Mouse (Mus musculus) neural tube, embryonic 14.5 days (tissue): ENCODE results near the gene Ubac2. TPM values are rescaled to one million over a fixed set of nuclear protein-coding genes. Genes with fewer than 3 reads are reported as not detected.

ENCODE experiments used
- ATAC-seq: fragments of 200-750 bp; cut with Nextera tagmentation; 2 replicates; pipeline ENCODE4 v1.8.0; 2017; ENCODE audit warnings: low read depth, mild to moderate bottlenecking, moderate TSS enrichment, moderate library complexity
- H3K27ac ChIP-seq: fragments of 300-500 bp; sonication (generic); 2 replicates; pipeline ENCODE4 v1.5.1; 2014; ENCODE audit warnings: low read depth, mild to moderate bottlenecking, control low read depth, low read length, moderate library complexity, mixed read lengths
- H3K27me3 ChIP-seq: fragments of 300-500 bp; sonication (generic); 2 replicates; pipeline ENCODE4 v1.6.1; 2014; ENCODE audit warnings: low read length; ENCODE audit not compliant: control insufficient read depth, insufficient read depth
- H3K36me3 ChIP-seq: fragments of 300-500 bp; sonication (generic); 2 replicates; pipeline ENCODE4 v1.6.1; 2014; ENCODE audit warnings: low read length, mixed read lengths; ENCODE audit not compliant: control insufficient read depth, insufficient read depth
- H3K4me1 ChIP-seq: fragments of 300-500 bp; sonication (generic); 2 replicates; pipeline ENCODE4 v1.6.1; 2014; ENCODE audit warnings: low read length; ENCODE audit not compliant: control insufficient read depth, insufficient read depth
- H3K4me2 ChIP-seq: fragments of 300-500 bp; sonication (generic); 2 replicates; pipeline ENCODE4 v1.6.1; 2014; ENCODE audit warnings: mild to moderate bottlenecking, low read depth, low read length, control low read depth
- H3K4me3 ChIP-seq: fragments of 300-500 bp; sonication (generic); 2 replicates; pipeline ENCODE4 v1.5.1; 2014; ENCODE audit warnings: low read depth, low read length, control low read depth, mixed read lengths
- H3K9ac ChIP-seq: fragments of 300-500 bp; sonication (generic); replicated peaks from 2 replicates; pipeline ENCODE4 v1.6.1; 2014; ENCODE audit warnings: low read depth, mild to moderate bottlenecking, control low read depth, low read length, mixed read lengths
- H3K9me3 ChIP-seq: fragments of 300-500 bp; sonication (generic); 2 replicates; pipeline ENCODE4 v1.6.1; 2016; ENCODE audit warnings: low read length; ENCODE audit not compliant: control insufficient read depth
- WGBS: fragments of 180-500 bp; shearing (Covaris S2); extraction: QIAGEN DNeasy Blood & Tissue Kit; methylation state at CpG from one replicate; pipeline ENCODE4 v1.1.7; 2014; 5-methylcytosine and 5-hydroxymethylcytosine counted together
- polyA plus RNA-seq: library from polyadenylated mRNA; unstranded; fragments of >200 nt; fragmentation: Nextera tagmentation; extraction: Ambion mirVana; gene quantifications from 2 replicates; pipeline ENCODE4 v1.2.1, GENCODE M21; 2014

The Ubac2 gene
- polyA plus RNA-seq, 1 experiment from 2014 or later = 48.7 TPM

GRCm38 (mm10) chr14:122008261-122008660 lies 129.8 kb downstream of the Ubac2 start:
- Histone ChIP-seq H3K27me3 (no peaks in the 10 kb centered on the region), H3K27ac (no peak overlapping the region), H3K4me1 (no peaks in the 10 kb centered on the region), H3K4me2 (no peak overlapping the region), H3K9me3 (no peaks in the 10 kb centered on the region), H3K36me3 (peaks cover 4% of the 10 kb centered on the region; the same call in 1 of the 2 replicates), H3K9ac (no peak overlapping the region), H3K4me3 (no peak overlapping the region)
- no peak for ATAC-seq
- WGBS = 90% methylated on average over 4 of the region's 4 CpGs

GRCm38 (mm10) chr14:122009502-122009901 lies 131.1 kb downstream of the Ubac2 start:
- peaks cover 4% of the 10 kb centered on the region; the same call in 1 of the 2 replicates for H3K36me3 ChIP-seq
- no peak overlapping the region for H3K4me2 ChIP-seq
- no peak for ATAC-seq
- no peaks in the 10 kb centered on the region for H3K27me3 ChIP-seq
- H3K27ac ChIP-seq = no peak overlapping the region
- 91% methylated on average over 13 of the region's 13 CpGs for WGBS
- no peak overlapping the region for H3K4me3 ChIP-seq
- H3K9ac ChIP-seq = no peak overlapping the region
- H3K9me3 ChIP-seq = no peaks in the 10 kb centered on the region
- no peaks in the 10 kb centered on the region for H3K4me1 ChIP-seq

GRCm38 (mm10) chr14:122010301-122010700 lies 131.9 kb downstream of the Ubac2 start:
- Histone ChIP-seq H3K27me3 (no peaks in the 10 kb centered on the region), H3K4me1 (no peaks in the 10 kb centered on the region), H3K9ac (no peak overlapping the region), H3K9me3 (no peaks in the 10 kb centered on the region), H3K27ac (no peak overlapping the region), H3K4me3 (no peak overlapping the region), H3K4me2 (no peak overlapping the region), H3K36me3 (peaks cover 4% of the 10 kb centered on the region; the same call in 1 of the 2 replicates)
- no peak for ATAC-seq
- 78% methylated on average over 7 of the region's 7 CpGs for WGBS

- H3K27me3 ChIP-seq = no peaks in the 10 kb centered on the region
- 95% methylated on average over 8 of the region's 8 CpGs for WGBS
- no peak overlapping the region for H3K4me2 ChIP-seq
- no peaks in the 10 kb centered on the region for H3K4me1 ChIP-seq
- no peak overlapping the region for H3K9ac ChIP-seq
- H3K36me3 ChIP-seq = peaks cover 4% of the 10 kb centered on the region; the same call in 1 of the 2 replicates
- no peaks in the 10 kb centered on the region for H3K9me3 ChIP-seq
- H3K27ac ChIP-seq = no peak overlapping the region
- no peak overlapping the region for H3K4me3 ChIP-seq
- no peak for ATAC-seq
Measured at GRCm38 (mm10) chr14:122011768-122012167, 133.3 kb downstream of the Ubac2 start.

GRCm38 (mm10) chr14:122012193-122012592 lies 133.8 kb downstream of the Ubac2 start:
- Histone ChIP-seq H3K4me1 (no peaks in the 10 kb centered on the region), H3K27me3 (no peaks in the 10 kb centered on the region), H3K4me2 (no peak overlapping the region), H3K9me3 (no peaks in the 10 kb centered on the region), H3K27ac (no peak overlapping the region), H3K9ac (no peak overlapping the region), H3K36me3 (peaks cover 4% of the 10 kb centered on the region; the same call in 1 of the 2 replicates), H3K4me3 (no peak overlapping the region)
- 82% methylated on average over 5 of the region's 5 CpGs for WGBS
- no peak; the same call in 1 of the 2 replicates for ATAC-seq

DNA sequence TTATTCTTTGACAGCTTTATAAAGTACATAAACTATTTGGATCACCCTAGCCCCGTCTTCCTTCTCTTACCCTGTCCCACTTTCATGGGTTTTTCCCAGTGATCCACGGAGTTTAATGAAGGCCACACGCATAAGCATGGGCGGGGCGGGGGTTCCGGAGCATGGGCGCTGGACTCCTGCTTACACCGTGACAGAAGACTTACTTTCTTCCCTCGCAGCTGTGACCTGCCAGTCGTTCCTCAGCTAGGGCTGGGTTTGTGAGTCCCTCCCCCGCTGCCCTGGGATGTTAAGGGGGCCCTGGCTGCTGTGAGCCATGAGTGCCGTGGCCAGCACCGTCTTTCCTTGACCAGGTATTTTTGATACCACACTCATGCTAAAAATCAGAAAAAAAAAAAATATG lies 134.4 kb downstream of the Ubac2 start:
- no peaks in the 10 kb centered on the region for H3K27me3 ChIP-seq
- WGBS = 83% methylated on average over 13 of the region's 13 CpGs
- H3K4me3 ChIP-seq = no peak overlapping the region
- ATAC-seq = no peak
- peaks cover 4% of the 10 kb centered on the region; the same call in 1 of the 2 replicates for H3K36me3 ChIP-seq
- H3K27ac ChIP-seq = no peak overlapping the region
- no peak overlapping the region for H3K9ac ChIP-seq
- H3K9me3 ChIP-seq = no peaks in the 10 kb centered on the region
- H3K4me2 ChIP-seq = no peak overlapping the region
- H3K4me1 ChIP-seq = no peaks in the 10 kb centered on the region

DNA sequence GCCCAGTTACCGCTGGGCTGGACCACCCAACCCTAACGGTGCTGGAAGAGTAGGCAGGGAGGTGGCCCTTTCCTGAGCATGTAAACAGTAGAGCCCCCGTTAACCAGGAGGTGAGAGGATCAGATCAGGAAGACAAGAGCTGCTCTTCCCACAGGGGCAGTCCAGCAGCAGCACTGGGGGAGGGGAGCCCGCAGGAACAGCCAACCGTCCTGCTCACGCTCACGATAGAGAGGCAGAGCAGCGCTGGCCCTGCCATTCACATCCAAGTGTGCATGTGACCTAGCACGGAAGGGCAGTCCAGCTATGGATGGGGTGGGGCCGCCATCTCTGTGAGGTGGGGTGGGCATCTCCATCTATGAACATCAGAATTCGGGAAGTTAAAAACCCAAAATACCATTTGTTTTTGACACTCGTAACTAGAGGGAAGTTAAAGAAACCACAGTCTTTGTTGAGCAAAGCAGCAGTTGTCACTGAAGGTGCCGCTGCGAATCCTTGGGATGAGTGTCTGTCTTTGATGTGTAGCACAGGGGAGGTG lies 135.1 kb downstream of the Ubac2 start:
- H3K4me2 ChIP-seq = no peak overlapping the region
- H3K4me1 ChIP-seq = no peaks in the 10 kb centered on the region
- peaks cover 4% of the 10 kb centered on the region; the same call in 1 of the 2 replicates for H3K36me3 ChIP-seq
- H3K4me3 ChIP-seq = no peak overlapping the region
- H3K9me3 ChIP-seq = no peaks in the 10 kb centered on the region
- no peak overlapping the region for H3K27ac ChIP-seq
- 86% methylated on average over 14 of the region's 14 CpGs for WGBS
- ATAC-seq = no peak
- H3K9ac ChIP-seq = no peak overlapping the region
- H3K27me3 ChIP-seq = no peaks in the 10 kb centered on the region

GRCm38 (mm10) chr14:122017958-122018357 lies 139.5 kb downstream of the Ubac2 start:
- no peaks in the 10 kb centered on the region for H3K27me3 ChIP-seq
- no peak for ATAC-seq
- no peaks in the 10 kb centered on the region for H3K9me3 ChIP-seq
- H3K9ac ChIP-seq = no peak overlapping the region
- WGBS = 91% methylated on average over 2 of the region's 2 CpGs
- H3K27ac ChIP-seq = no peak overlapping the region
- H3K4me3 ChIP-seq = no peak overlapping the region
- no peaks in the 10 kb centered on the region for H3K4me1 ChIP-seq
- H3K36me3 ChIP-seq = peaks cover 3% of the 10 kb centered on the region; the same call in 1 of the 2 replicates
- H3K4me2 ChIP-seq = no peak overlapping the region

DNA sequence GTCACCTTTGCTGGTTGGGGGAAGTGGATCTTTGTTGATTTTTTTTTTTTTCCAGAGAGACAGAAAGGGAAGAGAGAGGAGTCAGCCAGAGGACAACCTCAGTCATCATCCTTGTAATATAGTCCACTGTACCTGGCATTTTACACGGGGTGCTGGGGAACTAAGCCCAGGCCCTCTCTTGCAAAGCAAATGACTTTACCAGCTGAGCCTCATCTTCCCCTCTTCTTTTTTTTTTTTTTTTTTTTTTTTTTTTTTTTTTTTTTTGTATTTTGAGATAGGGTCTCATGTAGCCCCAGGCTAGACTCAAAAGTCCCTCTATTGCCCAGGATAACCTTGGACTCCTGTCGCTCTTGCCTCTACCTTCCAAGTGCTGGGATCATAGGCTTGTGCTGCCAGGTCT lies 141.0 kb downstream of the Ubac2 start:
- H3K36me3 ChIP-seq = peaks cover 3% of the 10 kb centered on the region; the same call in 1 of the 2 replicates

More for the DNA sequence above, 141.0 kb downstream of the Ubac2 start:
- H3K27me3 ChIP-seq = no peaks in the 10 kb centered on the region
- no peak overlapping the region for H3K9ac ChIP-seq
- no peaks in the 10 kb centered on the region for H3K9me3 ChIP-seq
- 93% methylated on average over 2 of the region's 2 CpGs for WGBS
- no peaks in the 10 kb centered on the region for H3K4me1 ChIP-seq
- no peak overlapping the region for H3K4me2 ChIP-seq
- ATAC-seq = no peak
- no peak overlapping the region for H3K27ac ChIP-seq
- no peak overlapping the region for H3K4me3 ChIP-seq
